Mouse (Mus musculus): Measurements from ENCODE around the gene Galnt6.

- no peak for TF ChIP-seq CTCF (IDR thresholded peaks at IDR 0.05; ENCODE audit: borderline replicate concordance, extremely low read depth, insufficient read depth, insufficient read length)
- no peak for TF ChIP-seq POLR2A (IDR thresholded peaks at IDR 0.05; ENCODE audit: borderline replicate concordance, extremely low read depth, insufficient read depth, insufficient read length, poor library complexity, severe bottlenecking)
These were observed 18.3 kb downstream of the Galnt6 start for GRCm38 (mm10) chr15:100710838-100711237.
